Mouse (Mus musculus): ENCODE measurements around the gene Llgl2. TPM values are rescaled to one million over a fixed set of nuclear protein-coding genes. Genes with fewer than 3 reads are reported as not detected.

Gene Llgl2
- polyA plus RNA-seq, 1 experiment from 2014 or later: 11.9 TPM

GRCm38 (mm10) chr11:115821001-115821400, 2.8 kb upstream of the Llgl2 start:
- no peak for ATAC-seq (ENCODE audit: insufficient read depth)
- Histone ChIP-seq H3K4me3 (replicated peaks) (no peak overlapping the region), H3K36me3 (replicated peaks) (peaks cover 36% of the 10 kb centered on the region), H3K9me3 (replicated peaks) (no peaks in the 10 kb centered on the region), H3K4me2 (no peak overlapping the region), H3K27me3 (peaks cover 10% of the 10 kb centered on the region), H3K27ac (replicated peaks) (no peak overlapping the region), H3K9ac (no peak overlapping the region), H3K4me1 (replicated peaks) (peaks cover 34% of the 10 kb centered on the region)
- WGBS (ENCODE audit: insufficient replicate concordance): 58% methylated on average over 4 of the region's 4 CpGs

- 23% methylated on average over 11 of the region's 11 CpGs for WGBS (ENCODE audit: insufficient replicate concordance)
- Histone ChIP-seq H3K4me1 (replicated peaks) (peaks cover 53% of the 10 kb centered on the region), H3K9ac (peak overlapping the region; percentile 76), H3K4me3 (replicated peaks) (peak overlapping the region; percentile 75), H3K27me3 (peaks cover 22% of the 10 kb centered on the region), H3K36me3 (replicated peaks) (peaks cover 16% of the 10 kb centered on the region), H3K4me2 (peak overlapping the region; percentile 99), H3K9me3 (replicated peaks) (no peaks in the 10 kb centered on the region), H3K27ac (replicated peaks) (0 out of 2 replicates have a peak overlapping the region, but pooled peaks have one; percentile 74)
- ATAC-seq (ENCODE audit: insufficient read depth): no peak
Observed at GRCm38 (mm10) chr11:115824813-115825212, 964 bp downstream of the Llgl2 start.

DNA sequence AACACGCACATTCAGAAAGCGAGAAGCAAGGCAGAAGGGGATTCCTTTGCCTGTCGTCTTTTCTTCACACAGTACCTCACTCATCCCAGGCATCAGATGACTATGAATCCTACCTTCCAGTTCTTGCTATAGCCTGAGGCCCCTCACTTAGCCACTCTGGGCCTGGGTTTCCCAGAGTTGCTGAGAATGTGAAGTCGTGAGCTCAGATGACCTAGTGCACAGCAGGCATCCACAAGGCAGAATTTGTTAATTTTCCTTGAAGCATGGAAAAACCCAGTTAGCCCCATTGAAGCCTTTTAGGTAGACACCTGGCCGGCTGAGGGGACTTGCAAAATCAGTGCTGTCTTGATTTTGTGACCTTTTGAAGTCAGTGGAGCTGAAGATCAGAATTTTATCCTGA, 2.6 kb downstream of the Llgl2 start:
- 65% methylated on average over 5 of the region's 5 CpGs for WGBS (ENCODE audit: insufficient replicate concordance)
- Histone ChIP-seq H3K9ac (no peak overlapping the region), H3K4me1 (replicated peaks) (peaks cover 70% of the 10 kb centered on the region), H3K4me3 (replicated peaks) (no peak overlapping the region), H3K27me3 (peaks cover 22% of the 10 kb centered on the region), H3K4me2 (no peak overlapping the region), H3K27ac (replicated peaks) (no peak overlapping the region), H3K36me3 (replicated peaks) (0 out of 2 replicates have a peak, but pooled peaks cover 8% of the 10 kb centered on the region), H3K9me3 (replicated peaks) (no peaks in the 10 kb centered on the region)
- ATAC-seq (ENCODE audit: insufficient read depth): no peak

DNA sequence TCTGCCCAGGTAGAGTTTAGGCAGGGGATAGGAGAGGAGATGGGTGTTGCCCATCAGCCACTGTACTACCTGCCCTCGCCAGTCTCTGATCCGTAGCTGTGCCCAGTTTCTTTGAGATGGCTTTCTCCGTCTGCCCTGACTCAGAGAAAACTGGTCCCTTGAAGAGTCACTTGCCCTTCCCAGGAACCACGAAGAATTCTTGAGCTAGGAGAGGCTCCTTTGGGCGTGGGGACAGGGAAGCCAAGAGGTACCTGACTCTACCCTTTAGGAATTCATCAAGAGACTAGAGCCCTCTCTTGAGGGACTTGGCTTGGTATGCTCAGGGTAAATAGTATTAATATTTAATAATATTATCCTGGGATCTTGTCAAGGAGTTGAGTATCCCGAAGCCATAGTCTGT, 3.8 kb downstream of the Llgl2 start:
- Histone ChIP-seq H3K4me2 (no peak overlapping the region), H3K4me3 (replicated peaks) (no peak overlapping the region), H3K27ac (replicated peaks) (no peak overlapping the region), H3K9ac (no peak overlapping the region), H3K9me3 (replicated peaks) (no peaks in the 10 kb centered on the region), H3K36me3 (replicated peaks) (0 out of 2 replicates have a peak, but pooled peaks cover 1% of the 10 kb centered on the region), H3K4me1 (replicated peaks) (peaks cover 81% of the 10 kb centered on the region), H3K27me3 (peaks cover 22% of the 10 kb centered on the region)
- 66% methylated on average over 6 of the region's 6 CpGs for WGBS (ENCODE audit: insufficient replicate concordance)
- ATAC-seq (ENCODE audit: insufficient read depth): no peak

DNA sequence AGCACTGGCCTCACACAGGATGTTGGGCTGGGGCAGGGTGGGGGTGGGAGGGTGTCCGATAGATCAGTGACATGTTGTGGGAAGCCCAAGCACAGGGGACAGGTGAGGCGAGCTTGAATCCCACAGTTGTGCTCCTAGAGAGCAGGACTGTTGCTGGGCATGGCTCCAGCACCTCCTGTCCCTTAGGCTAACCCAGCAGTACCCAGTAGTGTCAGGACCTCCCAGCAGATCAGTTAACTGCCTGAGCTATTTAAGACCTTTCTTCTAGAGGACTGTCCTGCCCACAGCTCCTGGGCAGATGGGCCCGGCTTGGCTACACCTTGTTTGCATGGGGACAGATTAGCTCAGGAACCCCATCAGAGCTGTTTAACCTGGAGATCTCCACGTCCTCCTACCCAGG, 5.2 kb downstream of the Llgl2 start:
- no peak overlapping the region for H3K9ac ChIP-seq
- no peaks in the 10 kb centered on the region for H3K36me3 ChIP-seq (replicated peaks)
- 45% methylated on average over 4 of the region's 4 CpGs for WGBS (ENCODE audit: insufficient replicate concordance)
- H3K4me2 ChIP-seq: no peak overlapping the region
- H3K27me3 ChIP-seq: peaks cover 22% of the 10 kb centered on the region
- no peak for ATAC-seq (ENCODE audit: insufficient read depth)
- no peak overlapping the region for H3K4me3 ChIP-seq (replicated peaks)
- H3K27ac ChIP-seq (replicated peaks): no peak overlapping the region
- peaks cover 84% of the 10 kb centered on the region for H3K4me1 ChIP-seq (replicated peaks)
- no peaks in the 10 kb centered on the region for H3K9me3 ChIP-seq (replicated peaks)

DNA sequence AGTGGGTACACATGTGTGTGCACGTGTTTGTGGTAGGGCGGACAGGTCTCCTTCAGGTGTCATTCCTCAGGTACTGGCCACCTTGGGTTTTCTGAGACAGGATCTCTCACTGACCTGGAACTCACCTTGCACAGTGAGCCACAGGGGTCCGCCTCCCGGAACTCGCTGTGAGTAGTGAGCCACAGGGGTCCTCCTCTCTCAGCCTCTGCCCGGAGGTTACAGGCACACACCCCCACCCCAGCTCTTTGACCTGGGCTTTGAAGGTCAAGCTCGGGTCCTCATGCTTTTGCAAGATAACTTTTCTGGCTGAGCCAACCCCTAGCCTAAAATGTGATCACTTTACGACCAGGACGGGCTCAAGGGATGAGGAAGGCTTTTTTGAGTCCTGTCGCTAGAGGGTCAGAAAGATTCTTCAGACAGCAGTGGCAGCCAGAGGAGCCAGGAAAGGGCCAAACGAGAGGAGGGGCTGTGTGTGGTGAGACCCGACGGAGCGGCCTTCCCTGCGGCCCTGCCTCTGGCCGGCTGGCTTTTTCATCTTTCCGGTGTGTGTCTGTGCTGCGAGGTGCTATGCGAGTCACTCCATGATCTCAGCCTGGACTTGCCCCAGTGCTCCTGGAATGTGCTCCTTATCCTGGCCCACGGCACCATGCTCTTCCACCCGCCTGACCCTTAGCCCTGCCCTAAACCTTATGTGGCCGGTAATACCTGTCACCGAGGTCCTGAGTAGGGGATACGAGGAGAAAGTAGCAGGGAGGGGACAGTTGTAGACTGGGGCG, 6.9 kb downstream of the Llgl2 start:
- ATAC-seq (ENCODE audit: insufficient read depth): no peak
- Histone ChIP-seq H3K4me3 (replicated peaks) (no peak overlapping the region), H3K4me1 (replicated peaks) (peaks cover 72% of the 10 kb centered on the region), H3K27ac (replicated peaks) (peak overlapping the region; percentile 81), H3K4me2 (peak overlapping the region; percentile 50), H3K9me3 (replicated peaks) (no peaks in the 10 kb centered on the region), H3K27me3 (peaks cover 12% of the 10 kb centered on the region; the same call in 1 of the 2 replicates), H3K9ac (0 out of 2 replicates have a peak overlapping the region, but pooled peaks have one; percentile 15), H3K36me3 (replicated peaks) (no peaks in the 10 kb centered on the region)
- WGBS (ENCODE audit: insufficient replicate concordance): 44% methylated on average over 25 of the region's 25 CpGs

- Histone ChIP-seq H3K4me2 (peak overlapping the region; percentile 50), H3K36me3 (replicated peaks) (no peaks in the 10 kb centered on the region), H3K4me3 (replicated peaks) (peak overlapping the region; percentile 22), H3K9ac (0 out of 2 replicates have a peak overlapping the region, but pooled peaks have one; percentile 15), H3K27me3 (peaks cover 12% of the 10 kb centered on the region; the same call in 1 of the 2 replicates), H3K9me3 (replicated peaks) (no peaks in the 10 kb centered on the region), H3K4me1 (replicated peaks) (peaks cover 65% of the 10 kb centered on the region), H3K27ac (replicated peaks) (peak overlapping the region; percentile 81)
- peak; percentile 32 for ATAC-seq (ENCODE audit: insufficient read depth)
- 33% methylated on average over 3 of the region's 3 CpGs for WGBS (ENCODE audit: insufficient replicate concordance)
Observed at GRCm38 (mm10) chr11:115831518-115831917, 7.7 kb downstream of the Llgl2 start.

DNA sequence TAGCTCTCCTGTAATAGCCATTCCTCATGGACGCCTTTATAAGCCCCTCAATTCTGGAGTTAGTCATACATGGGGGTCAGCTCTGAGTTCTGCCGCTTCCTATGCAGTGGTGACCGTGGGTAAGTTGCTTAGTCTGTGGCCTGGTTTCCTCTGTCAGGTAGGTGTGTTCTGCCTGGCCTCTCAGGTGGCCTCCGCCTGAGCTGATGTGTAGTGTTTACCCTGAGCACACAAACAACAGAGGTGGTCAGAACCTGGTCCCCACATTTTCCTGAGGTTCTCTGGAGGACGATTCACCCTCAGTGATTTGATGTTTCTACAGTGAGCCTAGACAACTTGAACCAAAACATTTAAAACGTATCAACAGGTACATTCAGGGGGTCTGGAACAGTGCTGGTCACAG, 8.2 kb downstream of the Llgl2 start:
- Histone ChIP-seq H3K27ac (replicated peaks) (peak overlapping the region; percentile 81), H3K9me3 (replicated peaks) (no peaks in the 10 kb centered on the region), H3K4me3 (replicated peaks) (peak overlapping the region; percentile 22; the same call in 1 of the 2 replicates), H3K9ac (0 out of 2 replicates have a peak overlapping the region, but pooled peaks have one; percentile 15), H3K27me3 (peaks cover 12% of the 10 kb centered on the region; the same call in 1 of the 2 replicates), H3K4me2 (peak overlapping the region; percentile 50), H3K4me1 (replicated peaks) (peaks cover 68% of the 10 kb centered on the region), H3K36me3 (replicated peaks) (no peaks in the 10 kb centered on the region)
- 56% methylated on average over 6 of the region's 6 CpGs for WGBS (ENCODE audit: insufficient replicate concordance)
- peak; percentile 64 for ATAC-seq (ENCODE audit: insufficient read depth)

- Histone ChIP-seq H3K4me3 (replicated peaks) (peak overlapping the region; percentile 22; the same call in 1 of the 2 replicates), H3K27me3 (peaks cover 7% of the 10 kb centered on the region; the same call in 1 of the 2 replicates), H3K9me3 (replicated peaks) (no peaks in the 10 kb centered on the region), H3K36me3 (replicated peaks) (no peaks in the 10 kb centered on the region), H3K4me1 (replicated peaks) (peaks cover 65% of the 10 kb centered on the region), H3K27ac (replicated peaks) (peak overlapping the region; percentile 81), H3K9ac (no peak overlapping the region), H3K4me2 (peak overlapping the region; percentile 46)
- ATAC-seq (ENCODE audit: insufficient read depth): peak; percentile 60
- WGBS (ENCODE audit: insufficient replicate concordance): 42% methylated on average over 8 of the region's 8 CpGs
Observed at GRCm38 (mm10) chr11:115832523-115832922, 8.7 kb downstream of the Llgl2 start.

GRCm38 (mm10) chr11:115833021-115833513, 9.2 kb downstream of the Llgl2 start:
- Histone ChIP-seq H3K4me1 (replicated peaks) (peaks cover 64% of the 10 kb centered on the region), H3K27ac (replicated peaks) (peak overlapping the region; percentile 81), H3K36me3 (replicated peaks) (no peaks in the 10 kb centered on the region), H3K9me3 (replicated peaks) (no peaks in the 10 kb centered on the region), H3K4me3 (replicated peaks) (no peak overlapping the region), H3K9ac (no peak overlapping the region), H3K27me3 (peaks cover 4% of the 10 kb centered on the region; the same call in 1 of the 2 replicates), H3K4me2 (peak overlapping the region; percentile 46)
- no peak for ATAC-seq (ENCODE audit: insufficient read depth)
- 26% methylated on average over 8 of the region's 8 CpGs for WGBS (ENCODE audit: insufficient replicate concordance)

GRCm38 (mm10) chr11:115834033-115834432, 10.2 kb downstream of the Llgl2 start:
- Histone ChIP-seq H3K27ac (replicated peaks) (0 out of 2 replicates have a peak overlapping the region, but pooled peaks have one; percentile 81), H3K4me2 (no peak overlapping the region), H3K9ac (no peak overlapping the region), H3K9me3 (replicated peaks) (no peaks in the 10 kb centered on the region), H3K36me3 (replicated peaks) (no peaks in the 10 kb centered on the region), H3K4me3 (replicated peaks) (no peak overlapping the region), H3K27me3 (no peaks in the 10 kb centered on the region), H3K4me1 (replicated peaks) (peaks cover 70% of the 10 kb centered on the region)
- ATAC-seq (ENCODE audit: insufficient read depth): no peak
- 66% methylated on average over 6 of the region's 6 CpGs for WGBS (ENCODE audit: insufficient replicate concordance)
